Mouse (Mus musculus): ENCODE results near the gene Nr2c2. TPM values are rescaled to one million over a fixed set of nuclear protein-coding genes. Genes with fewer than 3 reads are reported as not detected.
"Not testable (repeated sequence)": the region's sequence is repeated elsewhere in the genome, so short reads cannot be mapped to it uniquely, and the experiment has no call there.

Gene Nr2c2
- polyA plus RNA-seq, 1 experiment = 0.17 TPM

GRCm38 (mm10) chr6:92071121-92071839 is 19.9 kb upstream of the Nr2c2 start:
- no peak overlapping the region for H3K4me3 ChIP-seq (replicated peaks)
- H3K27me3 ChIP-seq (ENCODE audit: control insufficient read depth) = no peaks in the 10 kb centered on the region
- H3K36me3 ChIP-seq (ENCODE audit: control insufficient read depth) = no peaks in the 10 kb centered on the region
- no peak for TF ChIP-seq GATA1 (IDR thresholded peaks at IDR 0.05; ENCODE audit: low read length)
- no peak for TF ChIP-seq TAL1 (IDR thresholded peaks at IDR 0.05; ENCODE audit: low read length)
- H3K9me3 ChIP-seq (ENCODE audit: control insufficient read depth, low read length) = no peaks in the 10 kb centered on the region
- H3K4me1 ChIP-seq (ENCODE audit: control insufficient read depth) = no peaks in the 10 kb centered on the region; the same call in 1 of the 2 replicates

DNA sequence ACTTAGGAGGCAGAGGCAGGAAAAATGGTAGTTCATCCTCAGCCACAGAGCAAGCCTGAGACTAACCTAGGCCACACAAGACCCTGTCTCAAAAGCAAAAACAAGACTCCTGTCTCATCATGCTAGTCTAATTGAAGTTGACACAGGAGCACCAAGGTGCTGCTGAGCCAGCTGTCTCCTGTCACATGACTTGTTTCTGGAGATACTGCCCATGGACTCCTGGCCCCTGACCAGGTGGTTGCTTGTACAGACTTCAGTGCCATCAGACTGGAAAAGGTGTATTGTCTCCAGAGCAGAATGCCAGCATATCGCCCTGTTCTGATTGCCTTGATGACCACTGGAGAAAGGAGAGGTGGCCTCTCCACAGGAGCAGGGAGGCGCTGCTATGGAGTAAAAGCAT is 10.5 kb upstream of the Nr2c2 start:
- Histone ChIP-seq H3K4me1 (ENCODE audit: control insufficient read depth) (no peaks in the 10 kb centered on the region), H3K9me3 (ENCODE audit: control insufficient read depth, low read length) (no peaks in the 10 kb centered on the region), H3K27me3 (ENCODE audit: control insufficient read depth) (no peaks in the 10 kb centered on the region; the same call in 1 of the 2 replicates), H3K36me3 (ENCODE audit: control insufficient read depth) (no peaks in the 10 kb centered on the region), H3K4me3 (replicated peaks) (no peak overlapping the region)
- TF ChIP-seq TAL1 (IDR thresholded peaks at IDR 0.05; ENCODE audit: low read length) = no peak
- TF ChIP-seq GATA1 (IDR thresholded peaks at IDR 0.05; ENCODE audit: low read length) = no peak

- no peaks in the 10 kb centered on the region for H3K9me3 ChIP-seq (ENCODE audit: control insufficient read depth, low read length)
- no peak for TF ChIP-seq GATA1 (IDR thresholded peaks at IDR 0.05; ENCODE audit: low read length)
- TF ChIP-seq TAL1 (IDR thresholded peaks at IDR 0.05; ENCODE audit: low read length) = no peak
- no peaks in the 10 kb centered on the region for H3K4me1 ChIP-seq (ENCODE audit: control insufficient read depth)
- H3K4me3 ChIP-seq (replicated peaks) = no peak overlapping the region
- H3K36me3 ChIP-seq (ENCODE audit: control insufficient read depth) = no peaks in the 10 kb centered on the region
- no peaks in the 10 kb centered on the region; the same call in 1 of the 2 replicates for H3K27me3 ChIP-seq (ENCODE audit: control insufficient read depth)
Measured at GRCm38 (mm10) chr6:92082756-92083155, 8.4 kb upstream of the Nr2c2 start.

GRCm38 (mm10) chr6:92084932-92085331 is 6.3 kb upstream of the Nr2c2 start:
- no peak for TF ChIP-seq GATA1 (IDR thresholded peaks at IDR 0.05; ENCODE audit: low read length)
- no peak for TF ChIP-seq TAL1 (IDR thresholded peaks at IDR 0.05; ENCODE audit: low read length)
- Histone ChIP-seq H3K9me3 (ENCODE audit: control insufficient read depth, low read length) (no peaks in the 10 kb centered on the region), H3K4me1 (ENCODE audit: control insufficient read depth) (peaks cover under 1% of the 10 kb centered on the region), H3K36me3 (ENCODE audit: control insufficient read depth) (no peaks in the 10 kb centered on the region), H3K4me3 (replicated peaks) (no peak overlapping the region), H3K27me3 (ENCODE audit: control insufficient read depth) (no peaks in the 10 kb centered on the region; the same call in 1 of the 2 replicates)

- H3K4me1 ChIP-seq (ENCODE audit: control insufficient read depth) = peaks cover 28% of the 10 kb centered on the region
Measured at GRCm38 (mm10) chr6:92089141-92089540, 2.0 kb upstream of the Nr2c2 start.

GRCm38 (mm10) chr6:92089982-92090381 is 1.2 kb upstream of the Nr2c2 start:
- H3K27me3 ChIP-seq (ENCODE audit: control insufficient read depth) = no peaks in the 10 kb centered on the region
- H3K9me3 ChIP-seq (ENCODE audit: control insufficient read depth, low read length) = no peaks in the 10 kb centered on the region
- H3K36me3 ChIP-seq (ENCODE audit: control insufficient read depth) = peaks cover 4% of the 10 kb centered on the region
- H3K4me3 ChIP-seq (replicated peaks) = peak overlapping the region; percentile 96
- H3K4me1 ChIP-seq (ENCODE audit: control insufficient read depth) = peaks cover 34% of the 10 kb centered on the region
- TF ChIP-seq GATA1 (IDR thresholded peaks at IDR 0.05; ENCODE audit: low read length) (no peak), TAL1 (IDR thresholded peaks at IDR 0.05; ENCODE audit: low read length) (no peak)

More at GRCm38 (mm10) chr6:92089141-92089540, 2.0 kb upstream of the Nr2c2 start:
- not testable (repeated sequence) for H3K27me3 ChIP-seq (ENCODE audit: control insufficient read depth); H3K36me3 ChIP-seq (ENCODE audit: control insufficient read depth); H3K9me3 ChIP-seq (ENCODE audit: control insufficient read depth, low read length); H3K4me3 ChIP-seq (replicated peaks)

GRCm38 (mm10) chr6:92090497-92090896 is 693 bp upstream of the Nr2c2 start:
- no peak for TF ChIP-seq GATA1 (IDR thresholded peaks at IDR 0.05; ENCODE audit: low read length)
- no peak for TF ChIP-seq TAL1 (IDR thresholded peaks at IDR 0.05; ENCODE audit: low read length)
- peaks cover 6% of the 10 kb centered on the region for H3K36me3 ChIP-seq (ENCODE audit: control insufficient read depth)
- no peaks in the 10 kb centered on the region for H3K27me3 ChIP-seq (ENCODE audit: control insufficient read depth)
- H3K4me1 ChIP-seq (ENCODE audit: control insufficient read depth) = peaks cover 38% of the 10 kb centered on the region
- no peaks in the 10 kb centered on the region for H3K9me3 ChIP-seq (ENCODE audit: control insufficient read depth, low read length)
- peak overlapping the region; percentile 96 for H3K4me3 ChIP-seq (replicated peaks)

GRCm38 (mm10) chr6:92091767-92092489 is 738 bp downstream of the Nr2c2 start:
- H3K9me3 ChIP-seq (ENCODE audit: control insufficient read depth, low read length) = no peaks in the 10 kb centered on the region
- TF ChIP-seq TAL1 (IDR thresholded peaks at IDR 0.05; ENCODE audit: low read length) (no peak), GATA1 (IDR thresholded peaks at IDR 0.05; ENCODE audit: low read length) (no peak)
- H3K4me3 ChIP-seq (replicated peaks) = peak overlapping the region; percentile 96
- H3K36me3 ChIP-seq (ENCODE audit: control insufficient read depth) = peaks cover 9% of the 10 kb centered on the region
- no peaks in the 10 kb centered on the region for H3K27me3 ChIP-seq (ENCODE audit: control insufficient read depth)
- peaks cover 45% of the 10 kb centered on the region for H3K4me1 ChIP-seq (ENCODE audit: control insufficient read depth)

DNA sequence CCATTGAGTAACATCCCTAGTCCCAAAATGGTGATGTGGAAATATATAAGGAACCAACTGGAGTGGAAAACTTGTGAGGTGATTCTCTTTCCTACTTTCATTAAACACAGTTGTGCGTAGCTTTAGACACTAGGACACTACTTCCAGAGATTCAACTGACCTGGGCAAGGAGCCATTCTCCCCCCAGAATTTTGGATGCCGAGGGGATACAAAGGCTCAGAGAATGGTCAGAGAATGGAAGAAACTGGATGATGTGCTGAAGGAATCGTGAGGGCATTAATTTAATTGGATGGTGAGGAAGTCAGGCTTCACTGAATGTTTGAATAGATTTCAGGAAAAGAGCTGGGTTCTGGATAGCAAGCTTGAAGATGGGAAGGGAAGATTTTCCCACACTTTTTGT is 1.5 kb downstream of the Nr2c2 start:
- Histone ChIP-seq H3K36me3 (ENCODE audit: control insufficient read depth) (peaks cover 9% of the 10 kb centered on the region), H3K9me3 (ENCODE audit: control insufficient read depth, low read length) (no peaks in the 10 kb centered on the region), H3K4me3 (replicated peaks) (peak overlapping the region; percentile 96), H3K4me1 (ENCODE audit: control insufficient read depth) (peaks cover 45% of the 10 kb centered on the region), H3K27me3 (ENCODE audit: control insufficient read depth) (no peaks in the 10 kb centered on the region)
- no peak for TF ChIP-seq GATA1 (IDR thresholded peaks at IDR 0.05; ENCODE audit: low read length)
- TF ChIP-seq TAL1 (IDR thresholded peaks at IDR 0.05; ENCODE audit: low read length) = no peak

Measured in erythroblast, embryonic 14.5 days (primary cell).